Mouse (Mus musculus): ENCODE measurements at regions not wholly inside any gene's neighbourhood (a gene's known extent, or its start where the extent isn't known, plus 50 kb on each side); places are given as distances from the start of the nearest gene placed in this dataset.
A peak's percentile ranks its signal among the peaks of the same experiment; 100 is the strongest.

GRCm38 (mm10) chr2:72674856-72675440, 199.0 kb downstream of the Cdca7 start:
- no peak for DNase-seq (ENCODE audit: low spot score in 2 of 2)

- DNase-seq (ENCODE audit: low spot score in 2 of 2), result no peak
Observed at GRCm38 (mm10) chr2:72677731-72678130, 201.8 kb downstream of the Cdca7 start.

- no peak for DNase-seq (ENCODE audit: low spot score in 2 of 2)
Observed at GRCm38 (mm10) chr2:72688031-72688430, 212.1 kb downstream of the Cdca7 start.

GRCm38 (mm10) chr2:72701081-72701480, 225.1 kb downstream of the Cdca7 start:
- DNase-seq (ENCODE audit: low spot score in 2 of 2), result no peak

GRCm38 (mm10) chr2:72703238-72703637, 227.3 kb downstream of the Cdca7 start:
- no peak for DNase-seq (ENCODE audit: low spot score in 2 of 2)

GRCm38 (mm10) chr2:72707676-72708659, 232.0 kb downstream of the Cdca7 start:
- DNase-seq (ENCODE audit: low spot score in 2 of 2), result no peak

- DNase-seq (ENCODE audit: low spot score in 2 of 2), result no peak
Observed at GRCm38 (mm10) chr2:72716931-72717330, 241.0 kb downstream of the Cdca7 start.

- DNase-seq (ENCODE audit: low spot score in 2 of 2), result peak in 1 of 2 experiments; percentile 10
Observed at GRCm38 (mm10) chr2:72728699-72729098, 251.5 kb downstream of the Sp3 start.

- DNase-seq (ENCODE audit: low spot score in 2 of 2), result no peak
Observed at GRCm38 (mm10) chr2:72733371-72733770, 246.9 kb downstream of the Sp3 start.

GRCm38 (mm10) chr2:72735035-72735434, 245.2 kb downstream of the Sp3 start:
- no peak for DNase-seq (ENCODE audit: low spot score in 2 of 2)

GRCm38 (mm10) chr2:72736685-72737084, 243.6 kb downstream of the Sp3 start:
- DNase-seq (ENCODE audit: low spot score in 2 of 2), result no peak

GRCm38 (mm10) chr2:72740391-72741361, 239.6 kb downstream of the Sp3 start:
- DNase-seq (ENCODE audit: low spot score in 2 of 2), result no peak

- DNase-seq (ENCODE audit: low spot score in 2 of 2), result no peak
Observed at GRCm38 (mm10) chr2:72741746-72742145, 238.5 kb downstream of the Sp3 start.

- DNase-seq (ENCODE audit: low spot score in 2 of 2), result no peak
Observed at GRCm38 (mm10) chr2:72743651-72744050, 236.6 kb downstream of the Sp3 start.

GRCm38 (mm10) chr2:72744901-72745300, 235.3 kb downstream of the Sp3 start:
- DNase-seq (ENCODE audit: low spot score in 2 of 2), result no peak

- DNase-seq (ENCODE audit: low spot score in 2 of 2), result no peak
Observed at GRCm38 (mm10) chr2:72746476-72747215, 233.6 kb downstream of the Sp3 start.

- DNase-seq (ENCODE audit: low spot score in 2 of 2), result no peak
Observed at GRCm38 (mm10) chr2:72747299-72747698, 232.9 kb downstream of the Sp3 start.

GRCm38 (mm10) chr2:72749495-72749894, 230.8 kb downstream of the Sp3 start:
- no peak for DNase-seq (ENCODE audit: low spot score in 2 of 2)

GRCm38 (mm10) chr2:72751441-72751840, 228.8 kb downstream of the Sp3 start:
- no peak for DNase-seq (ENCODE audit: low spot score in 2 of 2)

GRCm38 (mm10) chr2:72752624-72753176, 227.5 kb downstream of the Sp3 start:
- no peak for DNase-seq (ENCODE audit: low spot score in 2 of 2)
